Mouse (Mus musculus) adrenal gland, postnatal 4 days (tissue): ENCODE data around the gene Tspan11. TPM values are rescaled to one million over a fixed set of nuclear protein-coding genes. Genes with fewer than 3 reads are reported as not detected.

Source experiments
- DNase-seq, 2 experiments: peaks; one replicate each; pipeline ENCODE4 v3.0.0; 2021 to 2022; ENCODE audit warnings: low spot score in 2 of 2, mixed read lengths in 2 of 2
- total RNA-seq, 2 experiments: library from RNA; stranded (reverse); gene quantifications; 2 replicates each; pipeline ENCODE4 v1.2.3; 2021

Tspan11 gene
- total RNA-seq, 2 experiments from 2014 or later, result 9.5 TPM

GRCm38 (mm10) chr6:127987374-127987773 lies 100.0 kb downstream of the Tspan11 start:
- no peak for DNase-seq

- no peak for DNase-seq
These were observed 101.6 kb downstream of the Tspan11 start for GRCm38 (mm10) chr6:127988944-127989494.

- DNase-seq, result no peak
These were observed 102.3 kb downstream of the Tspan11 start for GRCm38 (mm10) chr6:127989624-127990212.

- DNase-seq, result no peak
These were observed 104.3 kb downstream of the Tspan11 start for GRCm38 (mm10) chr6:127991509-127992176.

- DNase-seq, result no peak
These were observed 105.6 kb downstream of the Tspan11 start for GRCm38 (mm10) chr6:127992993-127993392.

GRCm38 (mm10) chr6:127996928-127997327 lies 109.5 kb downstream of the Tspan11 start:
- no peak for DNase-seq

- no peak for DNase-seq
These were observed 111.7 kb downstream of the Tspan11 start for GRCm38 (mm10) chr6:127999118-127999517.

- DNase-seq, result no peak
These were observed 113.4 kb downstream of the Tspan11 start for GRCm38 (mm10) chr6:128000777-128001176.

GRCm38 (mm10) chr6:128001587-128001986 lies 114.2 kb downstream of the Tspan11 start:
- no peak for DNase-seq

- no peak for DNase-seq
These were observed 114.7 kb downstream of the Tspan11 start for GRCm38 (mm10) chr6:128002104-128002503.

- DNase-seq, result no peak
These were observed 115.3 kb downstream of the Tspan11 start for GRCm38 (mm10) chr6:128002667-128003066.

GRCm38 (mm10) chr6:128003542-128003941 lies 116.2 kb downstream of the Tspan11 start:
- DNase-seq, result no peak

Other genes with a start within 250 kb of the Tspan11 start
- under 1 TPM in 1 of 2 experiments, not detected in 1; 0.42 TPM for gene Prmt8, start 118.1 kb upstream of the Tspan11 start, total RNA-seq